Mouse (Mus musculus) retina, postnatal 1 day (tissue): ENCODE data around the gene Tubb3.

Experiments
- DNase-seq: peaks from one replicate; pipeline ENCODE4 v3.0.0-alpha.2; 2012

The Tubb3 gene

DNA sequence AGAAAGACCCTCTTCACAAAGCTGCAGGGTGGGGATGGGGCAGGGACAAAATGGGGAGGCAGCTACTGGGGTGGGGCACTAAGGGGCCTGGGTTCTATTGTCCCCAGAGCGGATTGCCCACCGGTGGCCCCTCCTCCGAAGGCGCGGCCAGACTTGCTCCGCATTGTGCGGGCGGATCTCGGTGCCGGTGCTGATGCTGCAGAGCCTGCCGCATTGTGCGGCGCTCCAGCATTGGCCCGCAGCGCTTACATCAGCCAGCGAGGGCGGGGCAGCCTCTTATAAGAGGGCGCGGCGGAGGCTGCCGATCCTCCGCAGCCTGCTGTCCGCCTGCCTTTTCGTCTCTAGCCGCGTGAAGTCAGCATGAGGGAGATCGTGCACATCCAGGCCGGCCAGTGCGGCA is at the start of gene Tubb3:
Tubb3 (plus strand) TSS at position 179 of the 400 bp plus-strand sequence.
- peak; percentile 93 for DNase-seq

DNA sequence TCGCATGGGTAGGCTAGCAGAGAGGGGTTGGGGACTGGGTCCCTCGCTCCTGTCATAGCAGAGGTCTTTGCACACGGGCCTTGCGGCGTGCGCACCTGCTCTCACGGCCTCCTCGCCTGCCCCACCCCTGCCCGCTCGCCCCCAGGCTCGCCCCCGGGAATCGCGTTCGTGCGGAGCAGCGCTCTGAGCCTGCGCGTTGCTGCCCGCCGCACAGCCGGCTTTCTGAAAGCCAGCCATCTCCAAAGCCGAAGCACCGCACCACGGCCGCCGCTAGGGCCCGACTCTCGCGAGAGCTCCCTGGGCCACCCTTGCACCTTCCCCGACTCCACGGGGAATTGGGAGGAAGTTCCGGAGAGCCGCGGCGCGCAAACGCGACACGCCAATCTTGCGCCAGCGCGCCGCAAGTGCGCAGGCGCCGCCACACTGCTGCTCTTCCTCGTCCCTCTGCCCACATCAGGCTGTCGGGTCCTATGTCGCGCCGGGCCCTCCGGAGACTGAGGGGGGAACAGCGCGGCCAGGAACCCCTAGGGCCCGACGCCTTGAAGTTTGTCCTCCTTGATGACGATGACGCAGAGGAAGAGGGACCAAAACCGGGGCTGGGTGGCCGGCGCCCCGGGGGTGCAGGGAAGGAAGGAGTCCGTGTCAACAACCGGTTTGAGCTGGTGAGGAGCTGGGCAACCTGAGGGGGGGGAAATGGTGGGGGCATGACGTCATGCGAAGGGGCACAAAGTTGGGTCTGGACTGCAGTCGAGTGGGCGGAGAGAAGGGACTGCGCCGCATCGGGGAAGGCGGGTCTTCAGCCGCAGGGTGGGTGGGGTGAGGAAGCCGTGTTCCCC is 37.6 kb upstream of the Tubb3 start, which contains the start of gene Tcf25:
Tcf25 (plus strand) TSS at position 351 of the 836 bp plus-strand sequence.
- DNase-seq, result peak; percentile 99

DNA sequence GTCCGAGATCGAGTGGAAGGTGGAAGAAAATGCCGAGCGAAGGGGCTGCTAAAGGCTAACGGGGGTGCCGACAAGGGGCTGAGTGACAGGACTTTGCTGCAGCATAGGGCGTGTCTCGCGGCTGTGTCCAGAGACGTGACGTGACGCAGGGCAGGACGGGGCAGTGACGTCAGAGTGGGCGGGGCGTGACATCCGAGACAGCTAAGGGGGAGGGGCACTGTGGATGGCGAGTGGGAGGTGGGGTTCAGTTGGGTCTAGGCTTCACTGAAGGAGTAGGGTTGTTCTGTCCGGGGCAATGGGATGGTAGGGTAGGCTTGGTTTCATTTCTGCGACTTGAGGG is 37.0 kb upstream of the Tubb3 start:
- peak; percentile 94 for DNase-seq

DNA sequence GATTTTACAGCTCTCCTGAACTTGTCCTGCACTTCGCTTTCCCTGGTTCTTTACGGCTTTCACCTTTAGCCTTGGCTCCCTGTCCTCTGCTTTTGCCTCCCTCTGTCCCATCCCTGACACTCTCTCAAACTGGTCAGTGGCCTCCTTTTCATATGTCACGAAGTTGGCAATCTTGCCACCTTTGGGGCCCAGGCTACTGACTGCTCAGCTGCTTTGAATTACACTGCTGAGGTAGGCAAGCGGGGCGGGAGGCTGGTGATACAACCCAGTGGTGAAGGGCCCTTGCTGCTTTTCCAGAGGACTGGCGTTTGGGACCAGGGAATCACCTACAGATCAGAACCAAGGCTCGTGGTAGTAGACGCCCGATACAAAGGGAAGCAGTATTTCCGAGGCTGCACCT is 35.5 kb upstream of the Tubb3 start:
- no peak for DNase-seq

GRCm38 (mm10) chr8:123376106-123376505 is 35.1 kb upstream of the Tubb3 start:
- DNase-seq, result no peak

DNA sequence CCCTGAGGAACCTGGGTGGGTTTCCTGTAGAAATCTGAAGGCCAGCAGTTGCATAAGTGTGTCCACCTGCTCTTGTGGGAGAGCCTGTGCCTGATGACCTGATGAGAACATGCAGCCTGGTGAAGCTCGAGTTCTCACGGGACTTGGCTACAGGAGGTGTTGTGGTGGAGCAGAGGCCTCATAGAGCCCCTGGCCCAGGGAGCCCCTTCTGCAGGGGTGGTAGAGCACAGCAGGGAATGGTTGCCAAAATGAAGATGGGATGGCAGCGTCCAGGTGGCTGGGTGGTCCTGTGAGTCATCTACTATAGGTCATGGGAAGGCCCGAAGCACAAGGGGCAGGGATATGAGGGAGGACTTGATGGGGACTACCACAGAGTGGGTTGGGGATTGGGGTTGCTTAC is 29.5 kb upstream of the Tubb3 start:
- DNase-seq, result no peak

GRCm38 (mm10) chr8:123382516-123382915 is 28.7 kb upstream of the Tubb3 start:
- no peak for DNase-seq

GRCm38 (mm10) chr8:123384883-123385540 is 26.2 kb upstream of the Tubb3 start:
- peak; percentile 60 for DNase-seq

DNA sequence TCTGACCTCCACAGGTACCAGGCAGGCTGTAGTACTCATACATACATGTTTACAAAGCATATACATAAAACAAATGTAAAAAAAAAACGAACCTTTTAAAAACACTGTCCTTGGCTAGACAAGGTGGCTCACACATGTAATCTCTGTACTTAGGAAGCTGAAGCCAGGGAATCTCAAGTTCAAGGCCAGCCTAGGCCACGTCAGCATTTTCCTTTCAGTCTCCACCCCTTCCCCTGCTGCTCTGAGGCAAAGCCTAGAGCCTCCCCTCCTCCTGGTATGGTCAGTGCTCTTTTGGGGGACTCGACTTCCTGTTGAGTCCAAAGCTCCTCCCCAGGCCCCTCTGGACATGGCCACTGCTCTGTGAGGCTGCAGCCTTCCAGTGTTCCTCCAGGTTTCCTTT is 24.2 kb upstream of the Tubb3 start:
- no peak for DNase-seq

- no peak for DNase-seq
Observed at GRCm38 (mm10) chr8:123387801-123388200, 23.4 kb upstream of the Tubb3 start.

GRCm38 (mm10) chr8:123389026-123389425 is 22.2 kb upstream of the Tubb3 start:
- DNase-seq, result no peak

- no peak for DNase-seq
Observed at GRCm38 (mm10) chr8:123398308-123398707, 12.9 kb upstream of the Tubb3 start.

- DNase-seq, result no peak
Observed at GRCm38 (mm10) chr8:123401936-123402335, 9.3 kb upstream of the Tubb3 start.

DNA sequence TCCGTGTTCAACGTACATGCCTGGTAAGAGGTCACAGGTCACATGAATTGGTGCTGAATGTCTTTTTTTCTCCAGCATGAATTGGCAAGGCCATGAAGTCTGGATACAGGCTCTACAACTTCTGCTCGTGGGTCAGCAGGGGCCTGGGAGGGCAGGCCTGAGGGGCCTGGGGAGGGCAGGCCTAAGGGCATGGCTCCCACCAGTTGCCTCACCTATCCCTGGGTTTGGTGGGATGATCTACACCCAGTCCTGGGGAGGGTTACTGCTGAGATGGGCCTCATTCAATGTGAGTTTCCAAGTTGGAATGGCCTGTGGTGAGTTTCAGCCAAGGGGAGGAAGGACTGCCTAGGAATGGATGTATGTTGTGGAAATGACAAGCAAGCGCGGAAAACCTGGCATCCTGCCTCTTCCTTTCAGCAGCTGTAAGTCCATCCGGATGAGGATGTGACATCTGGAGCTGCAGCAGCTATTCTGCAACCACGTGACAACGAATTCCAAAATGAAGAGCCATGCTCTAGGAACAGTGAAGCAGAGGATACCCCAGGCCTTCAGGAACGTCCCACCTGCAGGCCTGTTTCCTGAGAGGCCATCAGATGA is 8.4 kb upstream of the Tubb3 start:
- DNase-seq, result no peak

DNA sequence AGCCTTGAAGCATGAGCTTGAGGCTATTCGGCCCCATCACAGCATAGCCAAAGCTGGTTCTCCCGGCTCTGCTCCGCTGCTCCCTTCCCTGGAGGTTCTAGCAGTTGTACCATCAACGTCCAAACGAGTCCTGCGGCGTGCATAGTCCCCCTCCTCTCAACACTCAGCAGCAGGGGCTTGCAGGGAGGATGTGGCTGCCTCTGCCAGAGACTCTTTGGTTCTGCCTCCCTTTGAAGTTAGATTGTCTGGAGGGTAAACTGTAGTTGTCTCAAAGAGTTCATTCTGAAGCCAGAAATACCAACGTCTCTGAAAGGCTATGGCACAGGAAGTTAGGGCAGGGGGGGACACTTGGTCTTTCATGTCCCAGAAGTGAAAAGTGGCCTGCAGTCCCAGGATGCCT is 6.7 kb upstream of the Tubb3 start:
- no peak for DNase-seq

DNA sequence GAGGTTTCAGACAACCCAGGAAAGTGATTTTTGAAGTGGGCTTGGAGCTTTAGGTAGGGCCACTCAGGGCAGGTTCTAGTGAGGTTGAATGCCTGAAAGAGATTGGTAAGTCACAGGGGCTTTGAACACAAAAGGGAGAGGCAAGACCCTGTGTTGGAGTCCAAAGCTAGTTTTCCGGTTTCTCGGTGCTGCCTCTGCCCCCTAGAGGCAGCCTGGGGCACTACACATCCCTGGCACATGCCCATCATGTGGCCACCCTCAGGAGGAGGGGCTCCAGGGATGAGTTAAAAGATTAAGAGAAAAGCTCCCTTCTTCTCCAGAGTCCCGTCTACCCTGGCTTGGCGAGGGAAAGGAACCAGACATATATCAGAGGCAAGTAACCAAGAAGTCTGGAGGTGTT is 4.4 kb upstream of the Tubb3 start, which contains the start of gene Mc1r:
Mc1r (plus strand) TSS at position 322 of the 400 bp plus-strand sequence.
- peak; percentile 84 for DNase-seq

- DNase-seq, result no peak
Observed at GRCm38 (mm10) chr8:123407612-123408011, 3.6 kb upstream of the Tubb3 start.

GRCm38 (mm10) chr8:123408586-123409544 is 2.4 kb upstream of the Tubb3 start:
- DNase-seq, result peak; percentile 41

GRCm38 (mm10) chr8:123410049-123410587 is 1.1 kb upstream of the Tubb3 start:
- DNase-seq, result peak; percentile 77

GRCm38 (mm10) chr8:123410788-123411187 is 436 bp upstream of the Tubb3 start:
- DNase-seq, result no peak

DNA sequence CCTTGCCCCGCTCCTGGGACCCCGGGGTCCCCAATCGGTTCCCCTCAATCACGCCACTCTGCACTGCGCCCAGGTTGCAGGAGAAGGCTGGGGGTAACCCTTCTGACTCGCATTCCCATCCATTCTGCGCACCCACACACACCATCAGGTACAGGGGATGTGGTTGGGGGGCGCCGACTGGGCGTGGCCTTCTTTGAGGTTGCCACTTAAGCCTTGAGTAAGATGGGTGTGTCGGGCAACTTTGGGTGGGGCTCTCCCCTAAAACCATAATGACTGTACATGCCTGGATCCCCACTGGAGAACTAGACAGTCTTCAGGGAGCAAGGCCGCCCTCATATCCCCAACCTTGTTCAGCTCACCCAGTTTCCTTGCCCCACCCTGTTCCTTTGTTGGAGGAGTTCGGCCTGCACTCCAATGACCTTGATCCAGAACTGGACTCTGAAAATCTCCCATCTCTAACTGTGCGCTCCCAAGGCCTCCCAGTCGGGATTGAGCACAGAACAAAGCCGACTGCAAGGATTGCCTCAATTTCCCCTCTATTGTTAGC is 630 bp downstream of the Tubb3 start:
- no peak for DNase-seq

DNA sequence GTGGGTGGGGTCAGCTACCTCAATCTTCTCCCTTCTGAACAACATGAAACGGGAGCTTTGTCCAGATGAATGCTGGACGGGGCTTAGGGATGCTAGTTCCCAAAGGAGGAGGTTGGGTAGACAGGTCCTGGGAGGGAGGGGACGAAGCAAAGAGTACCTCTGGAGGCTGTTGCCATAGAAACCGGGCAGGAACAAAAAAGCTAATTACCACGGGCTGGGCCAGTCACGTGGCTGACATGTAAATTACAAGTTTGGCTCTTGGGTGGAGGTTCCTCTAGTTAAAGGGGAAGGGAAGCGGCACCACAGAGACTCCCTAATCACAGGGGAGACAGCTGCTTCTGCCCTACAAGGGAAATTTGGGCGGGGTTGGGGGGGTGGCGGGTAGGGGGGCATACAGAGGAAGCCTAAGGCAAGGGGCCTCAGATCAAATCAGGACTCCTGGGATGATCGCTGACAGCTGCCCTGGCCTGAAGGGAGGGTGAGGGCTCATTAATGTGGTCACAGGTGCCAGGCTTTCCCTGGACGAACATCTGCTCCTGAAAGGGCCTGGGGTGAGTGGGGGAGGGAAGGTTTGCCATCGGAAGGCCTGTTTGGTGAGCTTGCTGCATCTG is 1.4 kb downstream of the Tubb3 start:
- peak; percentile 87 for DNase-seq
